Mouse (Mus musculus): Measurements from ENCODE around the gene Nufip2. TPM values are rescaled to one million over a fixed set of nuclear protein-coding genes. Genes with fewer than 3 reads are reported as not detected.
"Not testable (repeated sequence)": the region's sequence is repeated elsewhere in the genome, so short reads cannot be mapped to it uniquely, and the experiment has no call there.

Gene Nufip2
- polyA plus RNA-seq, 1 experiment = 21.5 TPM

GRCm38 (mm10) chr11:77663639-77664038, 22.3 kb upstream of the Nufip2 start:
- Histone ChIP-seq H3K27ac (ENCODE audit: insufficient read depth, low read length) (no peak overlapping the region), H3K4me1 (ENCODE audit: control insufficient read depth, insufficient read depth, low read length) (no peaks in the 10 kb centered on the region), H3K4me3 (replicated peaks; ENCODE audit: insufficient read depth, low read depth, low read length) (no peak overlapping the region), H3K27me3 (ENCODE audit: control insufficient read depth, insufficient read depth, low read length) (no peaks in the 10 kb centered on the region)
- 78% methylated on average over 6 of the region's 6 CpGs for WGBS
- TF ChIP-seq POLR2A (IDR thresholded peaks at IDR 0.05; ENCODE audit: borderline replicate concordance, insufficient read depth, low read length) = no peak
- no peak for TF ChIP-seq CTCF (IDR thresholded peaks at IDR 0.05; ENCODE audit: borderline replicate concordance, insufficient read depth, low read depth, low read length)
- DNase-seq = no peak

- no peak overlapping the region for H3K27ac ChIP-seq (ENCODE audit: insufficient read depth, low read length)
- no peaks in the 10 kb centered on the region for H3K4me1 ChIP-seq (ENCODE audit: control insufficient read depth, insufficient read depth, low read length)
- no peaks in the 10 kb centered on the region for H3K27me3 ChIP-seq (ENCODE audit: control insufficient read depth, insufficient read depth, low read length)
- DNase-seq = no peak
- no peak overlapping the region for H3K4me3 ChIP-seq (replicated peaks; ENCODE audit: insufficient read depth, low read depth, low read length)
- no peak for TF ChIP-seq POLR2A (IDR thresholded peaks at IDR 0.05; ENCODE audit: borderline replicate concordance, insufficient read depth, low read length)
- no peak for TF ChIP-seq CTCF (IDR thresholded peaks at IDR 0.05; ENCODE audit: borderline replicate concordance, insufficient read depth, low read depth, low read length)
- WGBS = 90% methylated on average over 8 of the region's 8 CpGs
Measured at GRCm38 (mm10) chr11:77664046-77664445, 21.9 kb upstream of the Nufip2 start.

DNA sequence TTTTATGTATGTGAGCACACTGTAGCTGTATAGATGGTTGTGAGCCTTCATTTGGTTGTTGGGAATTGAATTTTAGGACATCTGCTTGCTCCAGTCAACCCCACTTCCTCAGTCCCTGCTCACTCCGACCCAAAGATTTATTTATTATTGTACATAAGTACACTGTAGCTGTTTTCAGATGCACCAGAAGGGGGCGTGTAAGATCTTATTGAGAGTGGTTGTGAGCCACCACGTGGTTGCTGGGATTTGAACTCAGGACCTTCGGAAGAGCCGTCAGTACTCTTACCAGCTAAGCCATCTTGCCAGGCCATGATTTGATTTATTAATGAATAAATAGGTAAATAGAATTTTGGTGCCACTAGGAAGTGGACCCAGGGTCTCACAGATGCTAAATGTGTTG, 20.6 kb upstream of the Nufip2 start:
- H3K27me3 ChIP-seq (ENCODE audit: control insufficient read depth, insufficient read depth, low read length); H3K4me3 ChIP-seq (replicated peaks; ENCODE audit: insufficient read depth, low read depth, low read length); H3K4me1 ChIP-seq (ENCODE audit: control insufficient read depth, insufficient read depth, low read length); DNase-seq; H3K27ac ChIP-seq (ENCODE audit: insufficient read depth, low read length): not testable (repeated sequence)
- WGBS = 74% methylated on average over 5 of the region's 5 CpGs

DNA sequence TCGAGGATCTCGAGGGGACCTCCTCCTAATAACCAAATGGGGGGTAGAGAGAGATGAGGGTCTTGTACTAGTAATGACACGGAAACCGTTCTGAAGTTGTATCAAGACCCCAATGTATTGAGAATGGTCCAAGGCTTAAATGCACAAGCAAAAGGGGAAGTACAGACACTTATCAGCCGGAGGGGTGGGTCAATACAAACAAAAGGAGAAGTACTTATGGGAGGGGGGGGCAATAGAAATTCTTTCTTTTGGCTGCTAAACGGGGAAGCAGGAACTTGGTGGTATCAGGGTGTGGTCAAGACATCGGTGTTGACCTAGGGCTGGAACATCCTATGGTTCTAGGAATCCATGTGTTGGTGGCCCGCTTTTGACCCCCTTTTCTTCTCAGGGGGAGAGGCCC, 19.2 kb upstream of the Nufip2 start:
- H3K4me3 ChIP-seq (replicated peaks; ENCODE audit: insufficient read depth, low read depth, low read length); DNase-seq; H3K4me1 ChIP-seq (ENCODE audit: control insufficient read depth, insufficient read depth, low read length); H3K27me3 ChIP-seq (ENCODE audit: control insufficient read depth, insufficient read depth, low read length); H3K27ac ChIP-seq (ENCODE audit: insufficient read depth, low read length): not testable (repeated sequence)
- WGBS = 87% methylated on average over 8 of the region's 8 CpGs

- 95% methylated on average over 2 of the region's 2 CpGs for WGBS
- no peak for TF ChIP-seq CTCF (IDR thresholded peaks at IDR 0.05; ENCODE audit: borderline replicate concordance, insufficient read depth, low read depth, low read length)
- no peak for TF ChIP-seq POLR2A (IDR thresholded peaks at IDR 0.05; ENCODE audit: borderline replicate concordance, insufficient read depth, low read length)
- Histone ChIP-seq H3K4me1 (ENCODE audit: control insufficient read depth, insufficient read depth, low read length) (no peaks in the 10 kb centered on the region), H3K27ac (ENCODE audit: insufficient read depth, low read length) (no peak overlapping the region), H3K27me3 (ENCODE audit: control insufficient read depth, insufficient read depth, low read length) (no peaks in the 10 kb centered on the region), H3K4me3 (replicated peaks; ENCODE audit: insufficient read depth, low read depth, low read length) (no peak overlapping the region)
- DNase-seq = no peak
Measured at GRCm38 (mm10) chr11:77672746-77673145, 13.2 kb upstream of the Nufip2 start.

DNA sequence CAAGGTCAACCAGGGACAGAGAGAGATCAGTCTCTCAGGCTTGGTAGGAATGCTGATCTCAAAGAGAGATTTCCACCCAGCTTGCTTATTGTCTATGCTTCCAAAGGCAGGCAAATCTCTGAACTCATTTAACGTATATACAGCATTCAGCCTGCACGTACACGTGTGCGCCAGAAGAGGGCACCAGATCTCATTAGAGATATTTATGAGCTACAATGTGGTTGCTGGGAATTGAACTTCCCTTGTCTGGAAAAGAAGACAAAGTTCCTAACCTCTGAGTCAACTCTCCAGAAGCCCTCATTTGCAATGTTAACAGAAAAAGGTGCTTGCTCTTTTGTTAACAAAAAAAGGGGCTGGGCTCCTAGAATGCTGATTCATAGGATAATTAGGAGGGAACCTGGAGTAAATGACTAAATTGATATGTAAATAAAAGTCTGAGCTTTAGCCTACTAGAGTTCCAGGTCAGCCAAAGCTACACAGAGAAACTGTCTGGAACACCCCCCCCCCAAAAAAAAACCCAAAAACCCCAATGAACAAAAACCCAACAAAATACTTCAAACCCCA, 12.4 kb upstream of the Nufip2 start:
- WGBS = 73% methylated on average over 4 of the region's 4 CpGs
- Histone ChIP-seq H3K4me3 (replicated peaks; ENCODE audit: insufficient read depth, low read depth, low read length) (no peak overlapping the region), H3K27ac (ENCODE audit: insufficient read depth, low read length) (no peak overlapping the region), H3K4me1 (ENCODE audit: control insufficient read depth, insufficient read depth, low read length) (no peaks in the 10 kb centered on the region), H3K27me3 (ENCODE audit: control insufficient read depth, insufficient read depth, low read length) (no peaks in the 10 kb centered on the region)
- TF ChIP-seq POLR2A (IDR thresholded peaks at IDR 0.05; ENCODE audit: borderline replicate concordance, insufficient read depth, low read length) (no peak), CTCF (IDR thresholded peaks at IDR 0.05; ENCODE audit: borderline replicate concordance, insufficient read depth, low read depth, low read length) (no peak)
- DNase-seq = no peak

- no peak for DNase-seq
- Histone ChIP-seq H3K4me1 (ENCODE audit: control insufficient read depth, insufficient read depth, low read length) (no peaks in the 10 kb centered on the region), H3K4me3 (replicated peaks; ENCODE audit: insufficient read depth, low read depth, low read length) (no peak overlapping the region), H3K27ac (ENCODE audit: insufficient read depth, low read length) (no peak overlapping the region), H3K27me3 (ENCODE audit: control insufficient read depth, insufficient read depth, low read length) (no peaks in the 10 kb centered on the region)
- 45% methylated on average over 2 of the region's 2 CpGs for WGBS
- TF ChIP-seq CTCF (IDR thresholded peaks at IDR 0.05; ENCODE audit: borderline replicate concordance, insufficient read depth, low read depth, low read length) (no peak), POLR2A (IDR thresholded peaks at IDR 0.05; ENCODE audit: borderline replicate concordance, insufficient read depth, low read length) (no peak)
Measured at GRCm38 (mm10) chr11:77680018-77680417, 5.9 kb upstream of the Nufip2 start.

GRCm38 (mm10) chr11:77684896-77685295, 1.1 kb upstream of the Nufip2 start:
- TF ChIP-seq CTCF (IDR thresholded peaks at IDR 0.05; ENCODE audit: borderline replicate concordance, insufficient read depth, low read depth, low read length) = no peak
- TF ChIP-seq POLR2A (IDR thresholded peaks at IDR 0.05; ENCODE audit: borderline replicate concordance, insufficient read depth, low read length) = no peak
- H3K27me3 ChIP-seq (ENCODE audit: control insufficient read depth, insufficient read depth, low read length) = no peaks in the 10 kb centered on the region
- peaks cover 5% of the 10 kb centered on the region; the same call in 1 of the 2 replicates for H3K4me1 ChIP-seq (ENCODE audit: control insufficient read depth, insufficient read depth, low read length)
- H3K27ac ChIP-seq (ENCODE audit: insufficient read depth, low read length) = no peak overlapping the region
- no peak for DNase-seq
- WGBS = 65% methylated on average over 2 of the region's 2 CpGs
- H3K4me3 ChIP-seq (replicated peaks; ENCODE audit: insufficient read depth, low read depth, low read length) = no peak overlapping the region
